Mouse (Mus musculus): Measurements from ENCODE around the gene Sertad1. TPM values are rescaled to one million over a fixed set of nuclear protein-coding genes. Genes with fewer than 3 reads are reported as not detected.

Gene Sertad1
- total RNA-seq (2023; ENCODE audit: inconsistent age): 31.6 to 37.1 TPM (median 34.2 TPM) in 4 replicates

GRCm38 (mm10) chr7:27486770-27487697 is at the start of gene Sertad1:
TSS of gene Sertad1 (plus strand) at chr7:27486910.

GRCm38 (mm10) chr7:27447419-27448286 is 39.1 kb upstream of the Sertad1 start, which contains the start of the genes Sptbn4 and Blvrb:
TSS of gene Sptbn4 (minus strand) at chr7:27447686.
TSS of gene Blvrb (plus strand) at chr7:27447978.

GRCm38 (mm10) chr7:27473156-27473834 is 13.4 kb upstream of the Sertad1 start, which contains the start of gene Sertad3:
TSS of gene Sertad3 (plus strand) at chr7:27473768.

GRCm38 (mm10) chr7:27499036-27499435 is 12.3 kb downstream of the Sertad1 start, which contains the start of gene Prx:
TSS of gene Prx (plus strand) at chr7:27499324.

GRCm38 (mm10) chr7:27522967-27523366 is 36.3 kb downstream of the Sertad1 start, which contains the start of gene Hipk4:
TSS of gene Hipk4 (plus strand) at chr7:27523267.

Other genes starting within 250 kb of the Sertad1 start
- gene Numbl, start 228.5 kb upstream of the Sertad1 start, total RNA-seq (2023; ENCODE audit: inconsistent age): 1.4 to 3.2 TPM (median 1.6 TPM) in 4 replicates
- 0.87 to 0.97 TPM (median 0.93 TPM) in 4 replicates for gene Ltbp4, start 149.2 kb upstream of the Sertad1 start, total RNA-seq (2023; ENCODE audit: inconsistent age)
- gene Shkbp1, start 130.9 kb upstream of the Sertad1 start, total RNA-seq (2023; ENCODE audit: inconsistent age): 87.2 to 119 TPM (median 99.9 TPM) in 4 replicates
- gene Gm20479, start 129.5 kb upstream of the Sertad1 start, total RNA-seq (2023; ENCODE audit: inconsistent age): not detected in 4 replicates
- gene Sptbn4, start 39.2 kb upstream of the Sertad1 start, total RNA-seq (2023; ENCODE audit: inconsistent age): 0.16 to 0.55 TPM (median 0.27 TPM) in 3 of 4 replicates, not detected in the other
- 75.0 to 85.2 TPM (median 79.0 TPM) in 4 replicates for gene Blvrb, start 38.9 kb upstream of the Sertad1 start, total RNA-seq (2023; ENCODE audit: inconsistent age)
- gene Sertad3, start 13.1 kb upstream of the Sertad1 start, total RNA-seq (2023; ENCODE audit: inconsistent age): 14.7 to 18.5 TPM (median 17.4 TPM) in 4 replicates
- 0.19 to 0.54 TPM (median 0.30 TPM) in 4 replicates for gene Prx, start 12.4 kb downstream of the Sertad1 start, total RNA-seq (2023; ENCODE audit: inconsistent age)
- not detected in 4 replicates for gene Hipk4, start 36.4 kb downstream of the Sertad1 start, total RNA-seq (2023; ENCODE audit: inconsistent age)
- gene Pld3, start 66.3 kb downstream of the Sertad1 start, total RNA-seq (2023; ENCODE audit: inconsistent age): 68.5 to 87.0 TPM (median 74.4 TPM) in 4 replicates
- gene 2310022A10Rik, start 66.3 kb downstream of the Sertad1 start, total RNA-seq (2023; ENCODE audit: inconsistent age): 20.9 to 32.4 TPM (median 26.2 TPM) in 4 replicates
- 99.7 to 109 TPM (median 105 TPM) in 4 replicates for gene Akt2, start 104.6 kb downstream of the Sertad1 start, total RNA-seq (2023; ENCODE audit: inconsistent age)
- not detected in 4 replicates for gene Ttc9b, start 167.0 kb downstream of the Sertad1 start, total RNA-seq (2023; ENCODE audit: inconsistent age)
- gene Map3k10, start 187.7 kb downstream of the Sertad1 start, total RNA-seq (2023; ENCODE audit: inconsistent age): 13.9 to 17.6 TPM (median 15.9 TPM) in 4 replicates
- 0.83 to 2.7 TPM (median 1.5 TPM) in 4 replicates for gene Zfp607b, start 202.4 kb downstream of the Sertad1 start, total RNA-seq (2023; ENCODE audit: inconsistent age)
- gene Zfp60, start 244.5 kb downstream of the Sertad1 start, total RNA-seq (2023; ENCODE audit: inconsistent age): 12.9 to 15.2 TPM (median 14.2 TPM) in 4 replicates